Mouse (Mus musculus) liver, embryonic 14.5 days (tissue): Measurements from ENCODE around the gene Nexmif.

Experiments used
- CTCF ChIP-seq: IDR thresholded peaks from 2 replicates; pipeline ENCODE4 v1.5.1; 2016; ENCODE audit warnings: antibody characterized with exemption, low read depth, control low read depth
- EP300 ChIP-seq: IDR thresholded peaks from 2 replicates; pipeline ENCODE4 v1.6.1; 2016; ENCODE audit warnings: antibody characterized with exemption, low read depth

GRCm38 (mm10) chrX:104114596-104114995 is 86.4 kb downstream of the Nexmif start:
- TF ChIP-seq CTCF: no peak
- no peak for TF ChIP-seq EP300
